Mouse (Mus musculus) fibroblast of lung, adult 2 months (primary cell): ENCODE measurements around the gene Agk.

ENCODE experiments used
- DNase-seq: peaks from one replicate; pipeline ENCODE4 v3.0.0-alpha.2; 2011; ENCODE audit warnings: low read depth

Agk gene

GRCm38 (mm10) chr6:40413046-40413445, 88.1 kb downstream of the Agk start:
- no peak for DNase-seq

DNA sequence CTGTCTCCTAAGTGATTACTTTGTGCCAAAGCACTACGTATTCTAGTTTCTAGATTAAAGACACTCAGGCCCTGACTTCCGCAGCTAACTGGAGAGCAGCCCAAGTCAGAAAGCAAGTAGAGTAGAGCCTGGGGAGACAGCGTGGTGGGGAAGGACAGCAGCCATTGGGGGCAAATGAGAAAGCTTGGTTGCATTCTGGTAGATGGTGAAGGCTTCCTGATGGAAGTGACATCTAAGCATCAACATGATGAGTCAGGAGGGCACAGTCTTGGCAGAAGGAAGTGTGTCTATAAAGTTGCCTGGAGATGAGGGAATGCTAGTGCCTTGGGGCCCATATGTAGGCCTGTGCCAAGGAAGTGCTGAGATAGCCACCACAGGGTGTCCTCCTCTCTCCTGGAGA, 88.6 kb downstream of the Agk start:
- no peak for DNase-seq

- no peak for DNase-seq
Measured at GRCm38 (mm10) chr6:40415799-40416198, 90.8 kb downstream of the Agk start.

DNA sequence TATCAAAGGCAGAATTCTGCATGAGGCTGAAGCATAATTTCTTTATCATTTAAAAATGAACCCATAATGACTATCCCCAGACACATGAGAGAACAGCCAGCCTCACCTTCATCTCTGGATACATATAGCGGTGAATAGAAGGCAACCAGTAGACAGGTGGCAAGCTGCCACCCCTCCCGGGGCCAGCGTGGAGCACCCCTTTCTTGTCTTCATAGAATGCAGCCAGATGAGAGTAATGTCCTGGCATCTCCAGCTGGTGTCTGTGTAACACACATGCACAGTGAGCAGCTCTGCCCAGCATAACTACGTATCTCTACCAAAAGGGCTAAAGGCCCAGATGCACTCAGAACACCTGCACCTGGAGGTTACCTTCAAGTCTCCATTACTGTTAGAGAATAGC, 93.4 kb downstream of the Agk start:
- no peak for DNase-seq

GRCm38 (mm10) chr6:40421099-40421498, 96.1 kb downstream of the Agk start:
- no peak for DNase-seq

DNA sequence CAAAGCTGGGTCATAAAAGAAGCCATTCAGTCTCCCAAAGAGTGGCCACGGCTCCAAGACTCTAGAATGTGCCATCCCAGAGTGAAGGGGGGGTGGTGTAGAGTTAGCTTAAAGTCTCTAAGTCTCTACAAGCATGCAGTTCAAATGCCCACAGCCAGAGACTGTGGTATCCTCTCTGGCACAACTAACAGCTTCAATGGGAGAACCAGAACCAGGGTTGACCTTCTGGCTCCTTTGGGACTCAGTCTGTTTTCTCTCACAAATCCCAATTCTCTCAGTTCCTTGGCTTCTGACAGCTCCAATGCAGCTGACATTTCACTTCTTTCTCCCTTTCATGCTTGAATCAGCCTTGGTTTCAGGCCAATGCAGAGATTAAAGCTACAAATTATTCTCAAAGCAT, 98.0 kb downstream of the Agk start:
- DNase-seq: no peak

GRCm38 (mm10) chr6:40423774-40424173, 98.8 kb downstream of the Agk start:
- peak; percentile 13 for DNase-seq

DNA sequence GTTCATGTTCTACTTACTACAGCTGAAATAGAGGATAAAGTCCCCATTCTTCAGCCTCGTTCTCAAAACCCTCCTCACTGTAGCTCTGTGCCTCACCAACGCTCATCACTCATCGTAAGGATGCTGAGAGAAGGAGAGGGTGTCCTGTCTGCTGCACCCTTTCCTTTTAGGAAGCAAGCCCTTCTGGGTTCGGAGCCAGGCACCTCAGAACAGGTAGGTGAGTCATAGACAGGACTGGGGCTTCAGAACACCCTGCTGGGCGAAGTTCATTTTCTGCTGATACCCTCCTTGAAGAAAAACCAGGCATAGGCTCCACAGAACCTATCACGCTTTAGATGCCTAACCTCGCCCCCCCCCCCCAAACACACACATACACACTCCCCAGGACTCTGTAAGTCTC, 102.5 kb downstream of the Agk start:
- no peak for DNase-seq

DNA sequence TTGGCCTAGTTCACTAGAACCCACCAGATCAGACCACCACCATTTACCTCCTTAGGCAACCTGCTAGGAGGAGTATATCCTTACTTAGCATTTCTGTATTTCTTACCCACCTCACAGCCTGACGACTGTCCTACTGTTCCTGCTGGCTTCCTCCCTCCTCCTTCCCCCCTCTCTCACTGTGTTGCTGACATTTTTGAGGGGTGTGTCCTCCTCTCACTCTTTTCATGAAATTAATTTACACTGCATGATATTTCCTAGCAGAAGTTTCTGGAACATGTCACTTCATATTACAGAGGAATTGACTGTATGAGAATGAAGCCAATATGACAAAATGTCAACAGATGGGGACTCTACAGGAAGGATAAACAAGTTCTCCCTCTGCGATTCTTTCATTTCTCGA, 103.7 kb downstream of the Agk start:
- DNase-seq: no peak

- DNase-seq: no peak
Measured at GRCm38 (mm10) chr6:40429521-40429931, 104.6 kb downstream of the Agk start.

- no peak for DNase-seq
Measured at GRCm38 (mm10) chr6:40430251-40430650, 105.3 kb downstream of the Agk start.

- no peak for DNase-seq
Measured at GRCm38 (mm10) chr6:40430878-40431277, 105.9 kb downstream of the Agk start.

GRCm38 (mm10) chr6:40431356-40431755, 106.4 kb downstream of the Agk start:
- no peak for DNase-seq

DNA sequence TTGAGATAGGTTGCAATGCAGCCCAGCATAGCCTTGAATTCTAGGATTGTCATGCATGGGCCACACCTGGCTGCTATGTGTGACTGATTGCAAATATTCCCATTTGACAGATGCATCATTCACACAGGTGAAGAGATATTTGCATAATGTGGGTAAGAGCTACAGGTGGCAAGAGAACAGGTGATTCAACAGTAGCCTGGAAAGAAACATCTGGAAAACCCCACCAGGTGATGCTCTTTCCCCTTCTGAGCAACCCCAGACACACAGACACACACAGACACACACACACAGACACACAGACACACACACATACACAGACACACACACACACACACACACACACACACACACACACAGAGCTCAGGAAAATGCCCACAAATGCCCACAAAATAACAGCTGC, 106.8 kb downstream of the Agk start:
- DNase-seq: no peak

- DNase-seq: no peak
Measured at GRCm38 (mm10) chr6:40432346-40433275, 107.6 kb downstream of the Agk start.

GRCm38 (mm10) chr6:40434697-40435096, 109.7 kb downstream of the Agk start:
- no peak for DNase-seq

- no peak for DNase-seq
Measured at GRCm38 (mm10) chr6:40435151-40436046, 110.4 kb downstream of the Agk start.

GRCm38 (mm10) chr6:40436047-40436483, 111.1 kb downstream of the Agk start, which contains the start of gene E330009J07Rik:
E330009J07Rik (minus strand) TSS chr6:40436135.
- DNase-seq: no peak

- DNase-seq: no peak
Measured at GRCm38 (mm10) chr6:40438936-40439335, 114.0 kb downstream of the Agk start, which contains the start of gene Wee2. Wee2 (plus strand) TSS chr6:40439088.

- DNase-seq: no peak
Measured at GRCm38 (mm10) chr6:40439731-40440130, 114.8 kb downstream of the Agk start.

DNA sequence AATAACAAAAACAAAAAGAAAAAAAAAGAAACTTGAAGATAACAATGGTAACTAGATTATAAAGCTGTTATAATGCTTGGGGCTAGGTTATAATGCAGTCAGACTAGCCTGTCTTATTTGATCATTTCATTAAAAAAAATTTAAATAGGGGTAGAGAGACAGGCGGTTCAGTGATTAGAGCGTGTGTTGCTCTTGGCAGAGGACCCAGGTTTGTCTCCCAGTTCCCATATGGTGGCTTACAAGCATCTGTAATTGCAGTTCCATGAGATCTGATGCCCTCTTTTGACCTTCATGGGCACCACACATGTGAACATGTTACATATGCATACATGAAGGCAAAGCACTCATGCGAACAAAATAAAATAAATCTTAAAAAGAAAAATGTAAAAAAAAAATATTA, 116.3 kb downstream of the Agk start:
- no peak for DNase-seq

DNA sequence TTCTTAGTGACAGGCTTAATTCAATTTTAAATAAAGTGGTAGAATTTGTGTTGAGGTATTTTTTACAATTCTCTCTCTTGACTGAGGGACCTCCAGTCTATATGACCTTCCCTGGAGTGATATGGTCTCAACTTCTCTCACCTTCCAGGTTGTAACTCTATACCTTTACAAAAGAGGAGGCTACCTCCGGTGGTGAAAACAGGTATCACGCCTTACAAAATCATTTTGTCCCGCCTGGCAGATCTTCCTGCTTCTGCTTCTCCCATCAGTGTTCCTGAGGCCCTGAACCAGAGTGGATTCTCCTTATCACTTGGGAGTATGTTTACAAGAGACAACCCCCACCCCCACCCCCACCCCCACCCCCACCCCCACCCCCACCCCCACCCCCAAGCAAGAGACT, 116.8 kb downstream of the Agk start:
- no peak for DNase-seq
